Mouse (Mus musculus) forelimb bud, embryonic 11.5 days (tissue): ENCODE measurements around the gene Map3k6.
A peak's percentile ranks its signal among the peaks of the same experiment; 100 is the strongest.

Experiments
- DNase-seq: peaks from one replicate; pipeline ENCODE4 v3.0.0-alpha.2; 2012; ENCODE audit warnings: low read depth, low spot score

Map3k6 gene

GRCm38 (mm10) chr4:133213661-133214060, 27.0 kb upstream of the Map3k6 start:
- no peak for DNase-seq

GRCm38 (mm10) chr4:133217641-133218040, 23.0 kb upstream of the Map3k6 start:
- DNase-seq: peak; percentile 67

DNA sequence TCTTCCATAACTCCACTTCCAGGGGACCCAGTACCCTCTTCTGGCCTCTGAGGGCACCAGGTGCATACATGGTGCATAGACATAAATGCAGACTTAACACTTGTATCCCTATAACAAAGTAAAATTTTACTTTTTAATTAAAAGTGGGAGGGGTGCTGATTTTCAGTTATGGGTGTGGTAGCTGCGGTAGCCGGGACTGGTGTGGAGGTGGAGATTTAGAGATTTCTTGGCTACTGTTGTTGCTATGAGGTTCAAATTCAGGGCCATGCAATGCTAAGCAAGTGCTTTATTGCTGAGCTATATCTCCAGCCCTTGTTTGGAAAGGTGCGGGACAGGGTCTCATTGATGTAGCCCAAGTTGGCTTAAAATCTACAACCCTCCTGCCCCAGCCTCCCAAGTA, 21.9 kb upstream of the Map3k6 start:
- DNase-seq: no peak

GRCm38 (mm10) chr4:133220656-133221055, 20.0 kb upstream of the Map3k6 start:
- no peak for DNase-seq

DNA sequence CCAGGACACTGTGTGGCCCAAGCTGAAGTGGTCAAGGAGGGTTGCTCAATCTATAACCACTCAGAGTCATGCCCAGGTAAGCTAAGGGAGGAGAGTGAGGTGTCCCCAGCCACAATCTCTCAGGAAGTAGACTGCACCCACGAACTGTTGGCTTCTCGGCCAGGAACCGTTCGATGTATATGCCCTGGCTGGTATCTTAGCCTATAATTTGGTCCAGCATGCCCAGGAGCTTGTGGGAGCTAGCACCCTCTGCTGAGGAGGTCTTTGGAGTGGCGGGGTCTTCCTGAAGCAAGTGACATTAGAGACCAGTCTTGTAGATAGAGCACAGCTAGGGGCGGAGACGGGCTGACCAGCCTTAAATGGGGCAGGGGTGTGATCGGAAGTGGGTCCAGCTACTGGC, 18.9 kb upstream of the Map3k6 start:
- no peak for DNase-seq

- no peak for DNase-seq
Measured at GRCm38 (mm10) chr4:133223875-133224274, 16.7 kb upstream of the Map3k6 start.

DNA sequence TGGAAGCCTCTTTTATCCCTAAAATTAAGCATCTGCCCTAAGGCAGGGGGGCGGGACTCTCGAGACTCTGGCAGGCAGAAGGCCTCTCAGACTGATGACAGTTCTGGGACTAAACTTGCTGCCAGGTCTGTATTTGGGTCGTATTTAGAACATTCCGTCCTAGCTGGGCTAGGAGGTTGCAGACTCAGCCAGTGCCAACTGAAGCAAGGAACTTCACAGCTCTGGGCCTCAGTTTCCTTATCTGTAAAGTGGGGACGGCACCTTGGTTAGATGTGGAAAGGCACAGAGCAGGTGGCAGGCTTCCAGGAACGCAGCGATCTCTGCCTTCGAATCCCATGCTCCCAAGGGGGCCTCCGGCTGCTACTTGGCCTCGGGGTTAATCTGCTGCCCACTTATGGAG, 14.5 kb upstream of the Map3k6 start:
- no peak for DNase-seq

GRCm38 (mm10) chr4:133227636-133228035, 13.0 kb upstream of the Map3k6 start:
- no peak for DNase-seq

DNA sequence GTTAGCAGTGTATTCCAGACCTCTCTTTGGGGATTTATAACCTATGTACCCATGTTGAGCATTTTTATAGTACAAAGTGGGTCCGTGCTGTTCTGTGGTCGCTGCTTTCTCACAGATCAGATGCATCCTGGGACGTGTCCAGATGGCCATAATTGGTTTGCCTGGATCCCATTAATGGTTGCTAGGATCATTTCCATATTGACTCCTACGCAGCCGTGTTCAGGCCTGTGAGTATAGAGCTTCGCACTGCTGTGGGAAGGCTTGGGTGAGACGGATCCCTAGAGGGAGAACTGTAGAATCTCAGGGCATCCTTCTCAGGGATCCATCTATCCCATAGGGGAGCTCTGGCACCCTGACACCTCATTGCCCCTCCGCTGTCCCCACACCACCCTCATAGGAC, 11.0 kb upstream of the Map3k6 start:
- DNase-seq: no peak

DNA sequence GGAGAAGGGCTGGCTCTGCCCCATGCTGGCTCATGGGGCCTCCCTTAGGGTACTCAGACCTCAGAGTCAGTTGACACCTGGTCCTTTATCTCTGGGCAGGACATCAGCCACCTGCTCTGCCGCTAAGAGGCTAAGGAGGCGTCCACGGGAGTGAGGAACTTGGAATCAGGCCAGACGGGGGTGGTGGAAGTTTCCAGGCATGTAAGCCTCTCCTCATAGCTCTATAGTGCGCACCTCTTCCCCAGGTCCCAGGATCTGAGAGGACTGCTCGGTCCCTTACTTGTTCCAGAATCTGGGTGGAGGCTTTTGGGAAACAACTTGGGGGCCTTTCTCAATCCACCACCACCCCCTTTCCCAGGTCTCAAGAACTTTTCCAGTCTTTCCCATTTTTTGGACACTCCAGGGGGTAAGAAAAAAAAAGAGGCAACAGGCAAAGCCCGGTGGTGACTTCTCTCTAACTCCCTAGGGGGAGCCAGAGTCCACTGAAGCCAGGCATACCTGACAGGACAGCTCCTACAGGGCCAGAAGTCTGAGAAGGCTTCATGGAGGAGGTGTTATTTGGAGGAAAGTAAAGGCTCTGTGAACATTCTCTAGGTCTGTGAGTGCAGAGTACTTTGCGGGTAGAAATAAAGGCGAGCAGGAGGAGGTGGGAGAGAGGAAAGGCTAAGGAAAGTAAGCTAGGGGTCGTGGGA, 7.2 kb upstream of the Map3k6 start:
- DNase-seq: no peak

DNA sequence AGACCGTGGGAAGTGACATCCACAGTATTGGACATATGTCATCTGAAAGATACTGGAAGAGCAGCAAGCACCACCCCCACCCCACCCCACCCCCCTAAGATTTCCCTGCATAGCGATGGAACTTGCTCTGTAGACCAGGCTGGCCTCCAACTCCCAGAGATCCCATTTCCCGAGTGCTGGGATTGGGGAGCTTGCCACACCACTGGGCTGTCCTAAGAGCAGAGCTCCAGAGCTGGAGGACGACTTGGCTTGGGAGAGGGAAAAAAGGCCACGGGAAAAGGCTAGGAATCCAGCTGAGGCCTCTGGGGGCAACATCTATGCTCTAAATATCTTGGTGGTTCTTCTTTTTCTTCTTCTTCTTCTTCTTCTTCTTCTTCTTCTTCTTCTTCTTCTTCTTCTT, 5.8 kb upstream of the Map3k6 start:
- DNase-seq: no peak

- DNase-seq: no peak
Measured at GRCm38 (mm10) chr4:133235415-133235814, 5.2 kb upstream of the Map3k6 start.

DNA sequence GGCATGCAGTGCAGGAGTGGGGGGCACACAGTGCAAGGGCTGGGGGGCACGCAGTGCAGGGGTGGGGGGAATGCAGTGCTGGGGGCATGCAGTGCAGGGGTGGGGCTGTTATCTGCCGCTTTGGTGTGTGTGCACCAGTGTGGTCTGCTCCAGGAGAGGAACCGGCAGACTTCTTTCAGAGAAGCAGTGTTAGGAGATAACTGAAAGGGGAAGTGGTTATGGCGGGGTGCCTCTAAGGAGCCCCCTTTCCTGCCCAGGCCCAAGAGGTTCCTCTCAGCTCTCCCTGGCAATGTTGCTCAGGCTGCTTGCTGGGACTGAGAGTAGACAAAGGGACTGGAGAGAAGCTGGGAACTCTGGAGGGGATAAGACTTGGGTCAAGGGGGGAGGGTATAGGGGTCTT, 2.7 kb upstream of the Map3k6 start:
- no peak for DNase-seq

GRCm38 (mm10) chr4:133240934-133241908, 603 bp downstream of the Map3k6 start:
- peak; percentile 81 for DNase-seq

- no peak for DNase-seq
Measured at GRCm38 (mm10) chr4:133241910-133242309, 1.3 kb downstream of the Map3k6 start.

- no peak for DNase-seq
Measured at GRCm38 (mm10) chr4:133242710-133243109, 2.1 kb downstream of the Map3k6 start.

GRCm38 (mm10) chr4:133243538-133243937, 2.9 kb downstream of the Map3k6 start:
- no peak for DNase-seq

DNA sequence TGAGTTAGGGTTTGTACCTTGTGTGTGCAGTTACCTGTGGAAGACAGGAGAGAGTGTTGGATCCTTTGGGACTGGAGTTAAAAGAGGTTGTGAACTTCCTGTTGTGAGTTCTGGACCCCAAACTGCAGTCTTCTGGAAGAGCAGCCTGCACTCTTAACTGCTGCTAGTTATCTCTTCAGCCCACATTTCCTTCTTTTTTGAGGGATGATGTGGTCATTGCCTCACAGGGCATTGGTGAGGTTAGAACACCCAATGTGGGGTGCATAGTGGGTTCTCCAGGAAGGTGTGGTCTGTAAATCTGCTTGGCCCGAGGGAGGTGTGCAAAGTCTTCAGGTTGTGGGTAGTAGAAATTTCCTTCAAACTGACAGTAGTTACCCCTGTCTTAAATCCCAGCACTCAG, 3.7 kb downstream of the Map3k6 start:
- no peak for DNase-seq

DNA sequence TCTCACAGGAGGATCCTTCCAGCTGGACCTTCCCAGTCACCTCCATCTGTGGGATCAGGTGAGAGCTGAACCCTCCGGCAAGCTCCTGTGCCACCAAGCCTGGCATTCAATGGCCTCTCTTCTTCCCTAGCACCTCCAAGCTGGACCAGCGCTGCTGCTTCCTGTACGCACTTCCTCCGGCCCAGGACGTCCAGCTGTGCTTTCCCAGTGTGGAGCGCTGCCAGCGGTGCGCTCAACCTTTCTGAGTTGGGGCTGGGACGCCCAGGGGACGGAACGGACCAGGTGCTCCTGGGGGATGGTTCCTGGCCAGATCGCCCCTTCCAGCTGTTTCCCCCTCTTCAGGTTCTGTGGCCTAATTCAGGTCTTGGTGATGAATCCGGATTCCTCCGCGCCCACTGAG, 6.5 kb downstream of the Map3k6 start:
- no peak for DNase-seq

GRCm38 (mm10) chr4:133247806-133248449, 7.3 kb downstream of the Map3k6 start:
- no peak for DNase-seq

DNA sequence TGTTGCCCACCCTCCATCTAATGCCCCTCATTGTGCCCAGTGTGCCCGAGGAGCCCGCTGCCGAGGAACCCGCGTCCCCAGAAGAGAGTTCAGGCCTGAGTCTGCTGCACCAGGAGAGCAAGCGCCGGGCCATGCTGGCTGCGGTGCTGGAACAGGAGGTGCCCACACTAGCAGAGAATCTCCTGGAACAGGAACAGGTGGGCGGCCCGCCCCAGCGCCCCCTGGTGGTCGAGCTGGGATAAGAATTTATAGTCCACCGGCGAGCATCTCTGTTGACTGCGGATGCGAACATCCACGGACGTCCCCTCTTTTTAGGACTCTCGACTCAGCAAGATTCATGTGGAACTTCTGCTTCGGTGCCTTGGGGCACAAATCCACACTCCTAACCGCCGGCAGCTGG, 10.0 kb downstream of the Map3k6 start:
- peak; percentile 72 for DNase-seq

DNA sequence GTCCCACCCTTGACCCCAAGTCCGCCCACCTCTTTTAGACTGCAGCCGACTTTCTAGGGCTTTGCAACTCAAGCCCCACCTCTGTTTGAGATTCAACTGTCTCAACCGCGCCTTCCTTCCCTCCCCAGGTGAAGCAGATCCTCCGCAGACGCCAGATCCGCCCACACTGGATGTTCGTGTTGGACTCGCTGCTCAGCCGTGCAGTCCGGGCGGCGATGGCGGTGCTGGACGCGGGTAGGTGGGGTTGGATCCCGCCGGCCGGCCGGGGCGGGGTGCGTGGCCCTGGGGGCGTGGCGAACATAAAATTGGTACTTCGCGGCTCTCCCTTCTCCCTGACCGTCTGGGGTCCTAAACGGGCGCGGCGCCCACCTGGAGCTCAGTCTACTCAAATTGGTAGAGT, 10.6 kb downstream of the Map3k6 start:
- no peak for DNase-seq
